Mouse (Mus musculus) ZHBTc4 (cell line): ENCODE measurements at regions not wholly inside any gene's neighbourhood (a gene's known extent, or its start where the extent isn't known, plus 50 kb on each side); places are given as distances from the start of the nearest gene placed in this dataset.
A peak's percentile ranks its signal among the peaks of the same experiment; 100 is the strongest.
"Not testable (repeated sequence)": the region's sequence is repeated elsewhere in the genome, so short reads cannot be mapped to it uniquely, and the experiment has no call there.

ENCODE experiments used
- DNase-seq: peaks from one replicate; pipeline ENCODE4 v3.0.0-alpha.2; 2011; ENCODE audit warnings: low read depth, low spot score

DNA sequence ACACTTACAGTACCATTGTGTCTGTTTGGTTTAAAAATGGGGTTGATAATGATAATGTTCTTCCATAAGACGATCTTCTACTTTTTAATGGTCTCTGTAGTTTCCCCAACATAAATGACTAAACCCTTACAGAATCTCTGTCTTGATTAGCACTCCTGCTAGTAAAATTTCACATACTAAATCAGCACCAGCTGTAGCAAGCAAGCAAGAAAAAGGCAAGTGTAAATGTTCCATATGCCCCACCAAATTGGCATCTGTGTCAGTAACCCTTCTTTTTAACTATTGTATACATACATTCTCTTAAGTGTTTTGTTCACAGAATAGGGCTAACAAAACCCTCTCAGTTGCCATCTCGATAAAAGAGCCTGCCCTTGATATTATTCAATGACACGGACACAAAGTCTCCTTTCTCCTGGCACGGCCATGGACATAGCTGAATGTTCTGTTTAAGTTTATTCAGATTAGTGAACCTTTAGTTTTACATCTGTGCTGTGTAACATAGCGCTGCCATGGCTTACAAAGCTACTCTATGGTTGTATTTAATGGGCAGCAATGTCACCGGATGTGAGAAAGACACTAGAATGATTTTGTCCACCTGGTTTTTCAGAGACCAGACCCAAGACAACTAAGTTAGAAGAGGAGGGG lies 414.3 kb downstream of the Gtdc1 start:
- no peak for DNase-seq

DNA sequence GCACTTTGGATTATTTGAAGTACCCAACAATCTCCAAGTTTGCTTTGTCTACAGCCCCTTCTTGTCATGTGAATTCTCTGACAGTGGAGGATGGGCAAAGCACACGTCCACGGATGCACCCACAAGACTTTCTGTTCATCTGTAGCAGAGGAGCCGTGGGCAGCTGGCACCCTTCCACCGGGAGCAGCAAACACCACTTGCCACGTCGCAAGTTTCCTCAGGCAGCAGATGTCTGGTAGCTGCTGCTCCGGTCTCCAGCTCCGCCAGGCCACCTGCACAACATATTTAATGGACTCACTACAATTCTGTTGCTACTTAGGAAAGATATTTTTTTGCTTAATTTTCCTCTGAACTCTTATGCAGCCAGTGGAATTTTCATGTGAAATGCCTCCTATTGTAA lies 415.1 kb downstream of the Gtdc1 start:
- no peak for DNase-seq

DNA sequence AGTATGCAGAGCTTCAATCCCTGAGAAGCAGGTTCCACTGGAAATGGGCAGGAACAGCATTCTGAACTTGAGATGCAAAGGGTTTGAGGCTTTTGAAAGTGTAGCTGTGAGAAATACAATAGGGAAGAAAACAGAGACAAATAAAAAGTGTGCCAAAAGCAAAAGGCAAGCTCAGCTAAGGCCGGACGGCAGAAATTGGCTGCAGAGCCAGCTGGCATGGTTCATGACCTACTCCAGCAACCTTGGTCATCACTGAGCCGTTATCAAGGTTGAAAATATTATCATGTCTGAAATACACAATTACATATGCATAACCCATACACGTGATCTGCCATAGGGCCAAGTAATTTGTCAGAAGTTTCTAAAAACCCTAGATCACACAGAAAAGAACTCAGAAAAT lies 418.4 kb downstream of the Gtdc1 start:
- DNase-seq: no peak

DNA sequence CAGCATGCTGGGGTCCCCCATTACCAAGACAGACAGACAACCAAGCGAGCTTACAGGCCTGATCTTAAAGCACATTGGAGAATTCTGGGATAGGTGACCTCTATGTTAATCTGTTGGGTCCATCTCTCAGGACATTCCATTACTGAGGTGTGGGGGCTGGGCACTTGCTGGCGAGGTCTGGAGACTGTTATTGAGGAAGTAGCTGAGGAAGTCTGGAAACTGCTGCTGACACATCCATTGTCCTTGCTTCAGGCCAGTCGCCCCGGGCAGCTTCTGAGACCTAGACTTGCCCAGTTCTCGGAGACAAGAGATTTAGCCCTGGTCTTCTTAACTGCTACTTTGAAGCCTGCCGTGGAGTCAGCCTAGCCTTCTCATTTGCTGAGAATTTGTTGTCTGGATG lies 423.2 kb downstream of the Gtdc1 start:
- peak; percentile 44 for DNase-seq

DNA sequence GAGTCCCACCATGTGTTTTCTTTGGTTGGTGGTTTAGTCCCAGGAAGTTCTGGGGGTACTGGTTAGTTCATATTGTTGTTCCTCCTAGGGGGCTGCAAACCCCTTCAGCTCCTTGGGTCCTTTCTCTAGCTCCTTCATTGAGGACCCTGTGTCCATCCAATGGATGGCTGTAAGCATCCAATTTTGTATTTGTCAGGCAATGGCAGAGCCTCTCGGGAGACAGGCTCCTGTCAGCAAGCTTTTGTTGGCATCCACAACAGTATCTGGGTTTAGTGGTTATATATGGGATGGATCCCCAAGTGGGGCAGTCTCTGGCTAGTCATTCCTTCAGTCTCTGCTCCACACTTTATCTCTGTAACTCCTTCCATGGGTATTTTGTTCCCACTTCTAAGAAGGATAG lies 436.7 kb downstream of the Gtdc1 start:
- not testable (repeated sequence) for DNase-seq

DNA sequence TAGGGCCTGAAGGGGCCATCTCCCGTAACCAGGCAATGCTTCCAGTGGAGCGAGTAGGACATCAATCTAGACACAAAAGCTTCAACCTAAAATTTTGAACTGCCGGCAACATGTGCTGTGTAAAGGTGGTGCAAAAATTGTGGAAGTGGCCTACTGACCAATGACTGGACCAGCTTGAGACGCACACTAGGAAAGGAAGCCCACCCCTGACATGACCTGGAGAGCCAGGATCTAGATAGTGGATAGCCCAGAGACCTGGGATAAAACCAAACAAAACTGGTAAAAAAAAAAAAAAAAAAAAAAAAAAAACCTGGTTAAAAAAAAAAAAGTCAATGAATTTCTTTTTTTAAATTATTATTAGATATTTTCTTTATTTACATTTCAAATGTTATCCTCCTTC lies 437.2 kb downstream of the Gtdc1 start:
- no peak for DNase-seq

DNA sequence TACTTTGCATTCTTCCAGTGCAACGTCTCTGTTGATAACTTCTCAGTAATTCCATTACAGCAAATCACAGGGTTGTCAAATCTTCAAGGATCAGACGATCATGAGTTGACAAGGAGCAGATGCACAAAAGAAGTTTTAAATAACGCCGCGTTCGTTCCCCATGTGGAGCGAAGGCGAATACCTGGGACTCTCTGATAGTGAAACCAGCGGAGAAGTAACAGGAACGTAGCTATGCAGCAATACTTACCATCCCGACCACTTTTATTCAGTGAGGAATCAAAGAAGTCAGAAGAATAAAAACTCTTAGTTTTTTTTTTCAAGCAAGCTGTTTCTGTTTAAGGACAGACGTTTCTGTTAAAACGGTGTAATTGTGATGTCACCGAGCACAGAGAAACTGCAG lies 441.6 kb downstream of the Gtdc1 start:
- DNase-seq: no peak

DNA sequence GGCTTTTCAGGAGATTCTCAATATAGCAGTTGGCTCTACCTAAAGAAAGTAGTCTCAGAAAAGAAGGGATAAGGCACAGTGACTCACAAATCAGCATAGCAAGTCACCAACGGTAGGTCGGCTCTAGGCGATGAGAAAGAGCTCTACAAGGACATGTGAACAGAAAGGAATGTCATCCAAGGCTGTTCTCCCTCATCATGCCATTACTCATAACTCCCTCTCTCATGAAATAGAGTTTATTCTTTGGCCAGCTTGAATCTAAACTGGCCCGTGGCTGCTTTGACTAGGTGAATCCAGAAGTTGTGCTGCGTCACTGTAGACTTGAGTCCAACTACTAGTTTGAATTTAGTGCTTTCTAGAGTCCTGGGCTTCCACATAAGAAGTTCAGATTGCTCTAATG lies 447.7 kb downstream of the Gtdc1 start:
- DNase-seq: no peak

DNA sequence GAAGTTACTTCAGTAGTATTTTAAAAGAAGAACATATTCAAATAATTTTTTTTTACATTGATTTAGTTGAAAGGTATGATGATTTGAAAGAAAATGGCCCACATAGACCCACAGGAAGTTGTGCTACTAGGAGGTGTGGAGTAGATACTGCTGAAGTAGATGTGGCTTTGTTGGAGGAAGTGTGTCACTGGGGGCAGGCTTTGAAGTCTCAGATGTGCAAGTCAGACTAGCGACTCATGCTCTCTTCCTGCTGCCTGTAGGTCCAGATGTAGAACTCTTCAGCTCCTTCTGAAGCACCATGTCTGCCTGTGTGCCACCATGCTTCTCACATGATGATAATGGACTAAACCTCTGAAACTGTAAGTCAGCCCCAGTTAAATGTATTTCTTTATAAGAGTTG lies 452.0 kb downstream of the Gtdc1 start:
- no peak for DNase-seq

DNA sequence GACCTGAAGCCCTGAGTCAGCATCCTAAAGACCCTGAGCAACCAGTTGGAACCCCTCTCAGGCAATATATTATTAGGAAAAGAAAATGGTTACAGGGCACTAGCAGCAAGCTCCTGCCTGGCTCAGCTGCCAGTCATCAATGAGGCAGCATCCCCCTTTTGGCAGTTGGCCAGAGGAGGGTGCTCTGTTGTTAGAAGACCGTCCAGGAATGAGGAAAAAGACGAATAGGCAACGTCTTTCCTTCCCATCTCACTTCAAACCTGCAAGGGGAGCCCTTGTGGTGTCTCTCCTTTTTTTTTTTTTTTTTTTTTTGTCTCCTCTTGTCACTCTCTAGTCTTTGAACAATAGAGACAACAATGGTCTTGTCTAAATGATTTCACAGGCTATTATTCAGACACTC lies 452.8 kb downstream of the Gtdc1 start:
- DNase-seq: peak; percentile 64

DNA sequence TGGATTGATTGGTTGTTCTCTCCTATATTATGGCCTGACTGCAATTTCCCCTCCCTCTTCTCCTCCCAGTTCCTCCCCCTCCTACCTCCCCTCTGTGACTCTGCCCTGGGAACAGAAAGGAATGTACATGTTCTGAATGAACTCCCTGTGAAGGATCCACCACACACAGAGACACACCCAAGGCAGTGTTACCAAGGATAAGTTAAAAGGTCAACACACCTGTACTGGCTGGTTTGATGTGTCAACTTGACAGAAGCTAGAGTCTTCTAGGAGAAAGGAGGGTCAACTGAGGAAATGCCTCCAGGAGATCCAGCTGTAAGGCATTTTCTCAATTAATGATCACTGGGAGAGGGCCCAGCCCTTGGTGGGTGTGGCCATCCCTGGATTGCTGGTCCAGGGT lies 456.1 kb downstream of the Gtdc1 start:
- DNase-seq: peak; percentile 60

DNA sequence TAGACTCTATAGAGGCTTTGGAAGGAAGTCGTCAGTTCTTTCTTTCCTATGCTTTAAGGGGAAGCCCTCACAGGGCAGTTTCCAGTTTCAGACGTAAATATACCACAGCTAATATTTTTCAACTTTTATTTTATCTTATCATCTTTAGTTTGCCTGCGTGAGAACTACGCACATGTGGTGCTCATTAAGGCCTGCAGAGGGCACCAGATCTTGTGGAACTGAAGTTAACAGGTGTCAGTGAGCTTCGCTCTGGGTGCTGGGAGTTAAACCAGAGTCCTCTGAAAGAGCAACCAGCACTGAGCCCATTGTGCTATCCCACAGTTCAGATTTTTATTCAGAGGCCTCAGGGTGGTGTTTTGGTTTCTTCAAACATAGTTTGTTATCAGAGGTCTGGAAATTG lies 456.5 kb downstream of the Gtdc1 start:
- DNase-seq: peak; percentile 48

DNA sequence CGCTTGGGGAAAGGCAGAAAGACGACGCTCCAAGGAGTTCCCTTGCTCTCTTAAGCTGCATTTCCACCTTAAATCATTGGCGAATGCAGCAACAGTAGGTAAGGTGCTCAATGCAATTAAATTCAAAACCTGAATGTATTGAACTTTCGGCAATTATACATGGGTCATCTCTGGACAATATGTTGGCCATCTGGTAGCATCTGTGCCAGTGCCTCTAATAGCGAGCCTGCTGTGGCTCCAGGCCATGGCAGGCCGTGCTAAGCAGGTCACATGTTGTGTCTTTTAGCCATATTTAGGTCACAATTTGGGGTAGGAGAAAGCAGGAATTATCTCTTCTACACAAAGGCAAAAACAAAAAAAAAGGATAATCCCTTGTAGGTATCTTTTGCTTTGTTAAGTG lies 462.8 kb downstream of the Gtdc1 start:
- DNase-seq: no peak

DNA sequence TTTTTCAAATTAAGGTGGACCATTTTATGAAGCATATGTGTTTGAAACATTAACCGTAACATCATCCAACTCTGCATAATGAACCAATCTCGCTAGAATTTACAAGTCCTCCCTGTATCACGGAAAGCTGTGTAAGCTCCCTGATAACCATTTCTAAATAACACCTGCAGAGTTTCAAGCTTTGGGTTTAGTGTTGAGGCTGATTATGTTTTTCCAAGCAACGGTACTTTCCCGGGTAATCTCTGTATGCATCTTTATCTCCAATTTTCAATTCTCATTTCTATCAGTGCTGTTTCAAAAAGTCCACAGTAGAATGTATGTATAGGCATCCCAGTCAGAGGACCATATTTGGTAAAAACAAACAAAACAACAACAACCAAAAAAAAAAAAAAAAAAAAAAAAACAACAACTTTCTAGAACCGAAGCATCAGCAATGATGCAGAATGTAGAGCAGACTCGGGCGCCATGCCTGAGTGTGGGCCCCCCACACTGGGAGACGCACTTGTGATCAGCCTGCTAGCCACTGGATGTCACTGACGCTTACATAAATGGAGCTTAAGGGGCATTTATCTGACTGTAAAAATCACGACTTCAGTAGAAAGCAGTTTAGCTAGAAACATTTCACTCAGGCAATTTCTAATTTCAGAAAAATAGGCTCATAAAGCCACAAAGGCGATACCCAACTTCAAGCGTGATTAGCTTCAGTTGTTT lies 464.7 kb downstream of the Gtdc1 start:
- DNase-seq: no peak

DNA sequence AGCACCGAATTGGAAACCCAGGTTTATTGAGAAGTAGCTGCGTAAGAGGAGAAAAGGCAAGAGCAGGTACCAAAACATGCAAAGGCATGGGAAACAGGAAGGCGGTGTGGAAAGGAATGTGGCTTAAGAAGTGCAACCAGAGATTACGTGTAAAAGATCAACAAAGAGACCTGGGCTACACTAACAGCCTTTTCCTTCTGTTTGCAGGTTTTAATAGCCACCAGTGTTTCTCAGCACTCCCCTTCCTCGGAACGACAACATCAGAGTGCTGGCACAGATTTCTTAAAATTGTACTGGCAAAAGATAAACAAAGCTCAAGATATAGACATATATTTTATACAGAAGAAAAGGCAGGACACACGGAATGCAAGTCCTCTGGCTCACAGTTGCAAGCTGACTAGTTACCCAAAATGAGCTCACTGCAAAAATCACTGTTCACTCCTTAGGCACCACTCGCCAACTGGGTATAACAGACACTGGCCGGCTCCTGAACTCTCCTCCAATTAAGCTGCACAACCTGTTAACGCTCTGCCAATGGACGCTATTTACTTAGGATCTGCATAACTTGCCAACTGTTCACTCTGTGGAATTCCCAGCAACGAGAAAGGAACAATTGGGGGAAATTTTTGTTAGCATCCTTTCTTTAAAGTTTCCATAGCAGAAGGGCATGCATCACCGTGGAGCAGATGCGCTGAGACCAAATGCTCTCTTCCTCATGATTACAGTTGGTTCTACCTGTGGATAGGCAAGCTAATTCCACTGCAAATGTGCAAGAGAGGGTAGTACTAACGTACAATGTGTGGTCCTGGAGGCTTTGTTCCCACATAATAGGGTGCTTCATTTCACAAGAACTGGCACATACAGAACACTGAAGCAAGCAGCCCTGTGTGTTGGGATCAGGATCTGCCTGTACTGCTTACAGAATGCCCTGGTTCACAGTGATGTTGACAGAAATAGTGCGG lies 465.9 kb downstream of the Gtdc1 start:
- DNase-seq: no peak

DNA sequence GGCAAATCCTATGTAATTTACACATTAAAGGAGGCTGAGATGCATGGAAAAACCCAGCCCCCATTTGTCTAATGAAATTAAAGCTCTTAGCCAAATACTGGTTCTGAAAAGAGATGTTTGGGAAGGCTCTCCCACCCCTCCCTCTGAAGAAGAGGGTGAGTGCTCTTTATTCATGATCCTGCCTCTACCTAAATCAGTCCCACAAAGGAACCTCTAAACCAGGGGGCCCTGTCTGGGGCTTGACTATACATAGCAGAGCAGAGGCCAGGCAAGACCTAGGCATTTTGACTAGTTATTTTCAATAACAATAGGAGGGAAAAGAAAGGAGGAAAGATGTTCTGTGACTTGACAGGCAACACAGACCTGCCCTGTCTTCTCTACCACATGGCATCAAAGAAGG lies 478.0 kb downstream of the Gtdc1 start:
- DNase-seq: peak; percentile 7
